ENCODE assay signal across 24 mouse cellular contexts in the genomic region with DNA sequence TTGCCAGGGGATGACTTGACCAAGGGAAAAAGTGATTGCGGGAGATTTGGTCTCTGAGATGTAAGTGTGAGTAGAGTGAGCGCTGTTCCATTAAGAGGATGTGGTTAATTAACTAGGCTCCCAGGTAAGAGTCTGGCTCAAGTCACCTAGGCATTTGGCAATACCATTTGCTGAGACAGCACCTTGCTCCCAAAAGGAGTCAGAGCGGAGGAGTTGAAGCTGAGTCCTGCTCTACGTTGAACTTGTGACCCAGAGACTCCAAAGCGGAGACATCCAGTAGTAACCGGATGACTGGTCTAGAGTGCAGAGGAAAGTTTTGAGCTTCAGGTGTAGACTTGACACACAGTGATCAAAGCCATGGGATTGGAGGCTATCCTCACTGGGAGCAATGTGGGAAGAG. TPM values are rescaled to one million over a fixed set of nuclear protein-coding genes. Genes with fewer than 3 reads are reported as not detected.
"Had no signal": no experiment of that assay in that cellular context is flagged by ENCODE, and none has a peak within 500 bp of the region (broad histone marks: within the 10 kb centered on the region; RNA-seq: fewer than 3 reads in every experiment).

No protein-coding gene starts in this region.

- H3K27me3 ChIP-seq: limb, embryonic 12.5 days; limb, embryonic 15.5 days; lung, embryonic 15.5 days; neural tube, embryonic 13.5 days; stomach, embryonic 15.5 days had no signal

- H3K9ac ChIP-seq: limb, embryonic 12.5 days; limb, embryonic 15.5 days; liver, embryonic 14.5 days; liver, postnatal 0 days; lung, embryonic 15.5 days; midbrain, embryonic 13.5 days; neural tube, embryonic 13.5 days; stomach, embryonic 15.5 days had no signal

- ATAC-seq: hindbrain, postnatal 0 days; inflammation-experienced regulatory T-cells, adult 6 months; intestine, embryonic 16.5 days; liver, postnatal 0 days; midbrain, embryonic 13.5 days; midbrain, embryonic 16.5 days had no signal

- H3K9me3 ChIP-seq: limb, embryonic 12.5 days; limb, embryonic 15.5 days; lung, embryonic 15.5 days; megakaryocyte, embryonic 14.5 days; midbrain, embryonic 10.5 days; midbrain, embryonic 13.5 days; neural tube, embryonic 13.5 days; stomach, embryonic 15.5 days had no signal

- H3K4me2 ChIP-seq: limb, embryonic 12.5 days; limb, embryonic 15.5 days; liver, embryonic 11.5 days; lung, embryonic 15.5 days; midbrain, embryonic 13.5 days; neural tube, embryonic 13.5 days; stomach, embryonic 15.5 days had no signal

- H3K4me3 ChIP-seq: limb, embryonic 12.5 days; limb, embryonic 15.5 days; lung, embryonic 15.5 days; megakaryocyte, embryonic 14.5 days; midbrain, embryonic 10.5 days; midbrain, embryonic 13.5 days; myocyte; neural tube, embryonic 13.5 days; stomach, embryonic 15.5 days had no signal

- DNase-seq: layer of hippocampus, postnatal 36 days; left cerebral cortex, postnatal 4 days; liver, postnatal 0 days; lung, postnatal 10 days; lung, postnatal 36 days; retina, postnatal 1 day; right cerebral cortex, postnatal 25 days; spleen, adult 18-20 months; thymus, postnatal 25 days had no signal

- H3K36me3 ChIP-seq: stomach, embryonic 15.5 days had no signal

- H3K27ac ChIP-seq: hindbrain, postnatal 0 days; limb, embryonic 12.5 days; limb, embryonic 15.5 days; liver, embryonic 14.5 days; lung, embryonic 15.5 days; midbrain, embryonic 10.5 days; midbrain, embryonic 13.5 days; neural tube, embryonic 13.5 days; stomach, embryonic 15.5 days had no signal

RNA-seq across cellular contexts. Expression of gene Ppil6, which starts 51.8 kb away (rescaled TPM):
- polyA plus RNA-seq: inflammation-experienced regulatory T-cells, adult 6 months; liver, embryonic 14.5 days had no signal
